Mouse (Mus musculus): Measurements from ENCODE around the gene B9d1. TPM values are rescaled to one million over a fixed set of nuclear protein-coding genes. Genes with fewer than 3 reads are reported as not detected.

B9d1 gene
- polyA plus RNA-seq, 1 experiment from 2014 or later, result 27.9 TPM

GRCm38 (mm10) chr11:61492749-61493401 is 12.1 kb upstream of the B9d1 start:
- WGBS, result 63% methylated on average over 12 of the region's 12 CpGs
- H3K9ac ChIP-seq, result peak overlapping the region; percentile 47
- no peaks in the 10 kb centered on the region for H3K9me3 ChIP-seq
- no peak for ATAC-seq (ENCODE audit: insufficient read depth, low FRiP score, low read depth)
- no peak overlapping the region for H3K27ac ChIP-seq
- peak overlapping the region; percentile 62 for H3K4me2 ChIP-seq
- H3K36me3 ChIP-seq, result peaks cover 33% of the 10 kb centered on the region
- H3K27me3 ChIP-seq (replicated peaks), result no peaks in the 10 kb centered on the region
- peak overlapping the region; percentile 57 for H3K4me3 ChIP-seq (replicated peaks)
- peaks cover 25% of the 10 kb centered on the region; the same call in 1 of the 2 replicates for H3K4me1 ChIP-seq

DNA sequence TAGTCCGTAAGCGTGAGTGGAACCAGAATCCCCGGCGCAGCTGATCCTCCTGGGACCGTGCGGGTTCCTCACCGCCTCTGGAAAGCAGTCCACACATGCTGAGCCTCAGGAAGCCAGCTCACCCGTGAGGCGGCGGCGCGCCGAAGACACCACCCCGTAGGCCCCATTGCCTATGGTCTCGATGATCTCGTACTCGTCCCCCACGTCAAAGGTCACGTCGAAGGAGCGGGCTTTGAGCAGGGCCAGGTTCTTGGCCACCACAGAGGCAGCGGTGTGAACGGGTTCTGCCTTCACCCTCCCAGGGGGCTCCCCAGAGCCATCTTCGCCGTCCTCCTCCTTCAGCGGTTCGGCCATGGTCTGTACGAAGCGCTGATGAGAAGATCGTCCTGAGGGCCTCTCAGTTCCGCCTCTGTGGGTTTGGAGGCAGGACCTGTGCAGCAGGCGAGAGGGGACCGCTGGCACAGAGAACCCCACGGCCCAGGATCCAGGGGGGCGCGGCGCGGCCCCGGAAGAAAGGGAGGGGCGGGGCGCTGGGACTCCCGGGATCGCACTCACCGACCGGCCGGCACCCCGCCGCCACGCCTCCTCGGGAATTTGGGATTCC is 11.3 kb upstream of the B9d1 start:
- peaks cover 17% of the 10 kb centered on the region; the same call in 1 of the 2 replicates for H3K4me1 ChIP-seq
- H3K4me3 ChIP-seq (replicated peaks), result peak overlapping the region; percentile 57
- H3K4me2 ChIP-seq, result peak overlapping the region; percentile 62
- no peaks in the 10 kb centered on the region for H3K9me3 ChIP-seq
- peak overlapping the region; percentile 86 for H3K27ac ChIP-seq
- WGBS, result 1% methylated on average over 50 of the region's 50 CpGs
- H3K27me3 ChIP-seq (replicated peaks), result no peaks in the 10 kb centered on the region
- peaks cover 25% of the 10 kb centered on the region for H3K36me3 ChIP-seq
- H3K9ac ChIP-seq, result peak overlapping the region; percentile 47
- peak; percentile 58 for ATAC-seq (ENCODE audit: insufficient read depth, low FRiP score, low read depth)

DNA sequence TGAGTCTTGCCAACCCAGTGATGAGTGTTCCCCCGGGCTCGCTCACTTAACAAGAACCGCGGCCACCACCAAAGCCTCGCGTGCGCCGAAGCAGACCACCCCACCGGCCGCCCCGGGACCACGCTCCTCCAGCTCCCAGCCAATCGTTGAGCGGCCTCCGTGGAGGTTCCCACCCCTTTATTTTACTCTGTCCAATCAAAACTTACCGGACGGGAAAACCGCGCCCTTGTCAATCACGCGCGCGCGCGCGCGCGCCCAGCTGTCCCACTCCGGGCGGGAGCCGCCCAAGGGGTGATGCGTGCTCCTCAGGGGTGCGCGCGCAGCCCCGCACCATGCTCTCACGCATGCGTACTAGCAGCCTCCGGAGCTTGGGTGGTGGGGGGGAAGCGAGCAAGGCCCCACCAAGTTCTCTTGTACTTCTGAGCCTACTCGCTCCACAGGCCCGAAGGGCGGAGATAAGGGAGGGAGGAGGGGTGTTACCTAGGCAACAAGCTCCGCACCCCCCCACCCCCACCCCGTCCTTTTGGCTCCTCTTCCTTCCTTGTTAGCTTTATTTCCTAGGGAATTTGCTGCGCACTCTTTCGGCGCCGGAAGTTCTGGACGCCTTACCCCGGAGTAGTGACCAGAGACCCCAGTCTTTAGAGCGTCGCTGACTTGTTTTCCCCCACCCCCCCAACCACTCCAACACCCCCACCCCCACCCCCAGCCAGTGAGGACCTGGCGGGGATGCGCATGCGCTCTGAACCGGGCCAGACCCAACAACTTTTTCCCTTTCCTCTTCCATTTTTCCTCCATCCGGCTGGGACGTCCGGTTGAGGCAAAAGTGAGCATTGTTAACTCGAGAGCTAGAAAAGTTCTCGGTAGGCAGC is 10.6 kb upstream of the B9d1 start, which contains the start of gene Mapk7:
Mapk7 (minus strand) TSS at position 278 of the 869 bp plus-strand sequence.
- WGBS, result under 1% methylated on average over 59 of the region's 62 CpGs
- no peaks in the 10 kb centered on the region for H3K9me3 ChIP-seq
- H3K4me1 ChIP-seq, result peaks cover 12% of the 10 kb centered on the region; the same call in 1 of the 2 replicates
- no peaks in the 10 kb centered on the region for H3K27me3 ChIP-seq (replicated peaks)
- peak; percentile 91 for ATAC-seq (ENCODE audit: insufficient read depth, low FRiP score, low read depth)
- peak within 1 kb of the TSS; percentile 57 for H3K4me3 ChIP-seq (replicated peaks)
- H3K27ac ChIP-seq, result peak within 1 kb of the TSS; percentile 86
- peak within 1 kb of the TSS; percentile 47 for H3K9ac ChIP-seq
- H3K36me3 ChIP-seq, result peaks cover 20% of the 10 kb centered on the region
- peak within 1 kb of the TSS; percentile 62 for H3K4me2 ChIP-seq

DNA sequence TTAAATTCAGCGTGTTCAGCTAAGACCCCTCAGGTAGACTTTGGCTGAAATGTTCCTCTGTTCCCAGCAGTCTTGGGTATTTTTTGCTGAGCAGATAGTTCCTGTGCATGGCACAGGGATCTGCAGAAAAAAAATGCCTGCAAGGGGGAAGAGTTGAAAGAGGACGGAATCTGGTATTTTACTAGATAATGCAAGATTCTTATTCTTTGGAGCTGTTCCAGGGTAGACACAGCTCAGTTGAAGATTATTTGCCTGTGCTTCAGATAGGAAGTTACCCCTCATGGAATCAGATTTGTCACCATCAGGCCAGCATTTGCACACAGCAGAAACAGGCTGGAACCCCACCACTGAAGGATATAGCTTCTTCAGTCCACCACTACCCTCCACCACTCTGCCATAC is 9.4 kb upstream of the B9d1 start:
- Histone ChIP-seq H3K4me1 (peaks cover 12% of the 10 kb centered on the region; the same call in 1 of the 2 replicates), H3K36me3 (peaks cover 11% of the 10 kb centered on the region), H3K27ac (0 out of 2 replicates have a peak overlapping the region, but pooled peaks have one; percentile 7), H3K4me3 (replicated peaks) (no peak overlapping the region), H3K4me2 (no peak overlapping the region), H3K27me3 (replicated peaks) (no peaks in the 10 kb centered on the region), H3K9ac (no peak overlapping the region), H3K9me3 (no peaks in the 10 kb centered on the region)
- ATAC-seq (ENCODE audit: insufficient read depth, low FRiP score, low read depth), result no peak
- 76% methylated on average over 2 of the region's 2 CpGs for WGBS

GRCm38 (mm10) chr11:61497490-61497889 is 7.5 kb upstream of the B9d1 start:
- H3K27ac ChIP-seq, result no peak overlapping the region
- H3K4me1 ChIP-seq, result peaks cover 6% of the 10 kb centered on the region; the same call in 1 of the 2 replicates
- H3K9ac ChIP-seq, result no peak overlapping the region
- H3K27me3 ChIP-seq (replicated peaks), result no peaks in the 10 kb centered on the region
- no peak overlapping the region for H3K4me2 ChIP-seq
- no peak overlapping the region for H3K4me3 ChIP-seq (replicated peaks)
- WGBS, result 70% methylated on average over 1 of the region's 1 CpGs
- no peak for ATAC-seq (ENCODE audit: insufficient read depth, low FRiP score, low read depth)
- H3K36me3 ChIP-seq, result no peaks in the 10 kb centered on the region
- H3K9me3 ChIP-seq, result no peaks in the 10 kb centered on the region

- Histone ChIP-seq H3K4me1 (no peaks in the 10 kb centered on the region), H3K4me3 (replicated peaks) (no peak overlapping the region), H3K27me3 (replicated peaks) (no peaks in the 10 kb centered on the region), H3K4me2 (no peak overlapping the region), H3K27ac (no peak overlapping the region), H3K9ac (no peak overlapping the region), H3K9me3 (no peaks in the 10 kb centered on the region), H3K36me3 (no peaks in the 10 kb centered on the region)
- WGBS, result 63% methylated on average over 6 of the region's 6 CpGs
- ATAC-seq (ENCODE audit: insufficient read depth, low FRiP score, low read depth), result no peak
Measured at GRCm38 (mm10) chr11:61498736-61499504, 6.0 kb upstream of the B9d1 start.

DNA sequence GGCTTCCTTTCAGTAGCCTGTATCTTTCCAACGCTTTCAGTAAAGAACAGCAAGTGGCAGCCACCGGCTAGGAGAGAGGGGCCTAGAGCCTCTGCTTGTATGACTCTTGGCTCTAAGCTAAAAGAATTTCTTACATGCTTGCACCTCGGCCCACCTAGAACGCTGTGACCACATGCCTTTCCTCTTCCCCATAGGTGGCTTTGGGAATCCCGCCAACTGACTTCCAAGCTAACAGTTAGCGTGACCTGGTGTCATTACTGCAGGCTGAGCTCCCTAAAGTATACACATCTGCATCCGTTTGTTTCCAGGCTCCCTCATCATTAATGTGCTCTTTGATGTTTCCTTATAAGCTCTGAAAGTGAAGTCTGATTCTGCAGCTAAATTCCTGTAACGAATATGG is 1.0 kb upstream of the B9d1 start:
- no peaks in the 10 kb centered on the region for H3K9me3 ChIP-seq
- no peak overlapping the region for H3K4me3 ChIP-seq (replicated peaks)
- no peak for ATAC-seq (ENCODE audit: insufficient read depth, low FRiP score, low read depth)
- no peaks in the 10 kb centered on the region for H3K36me3 ChIP-seq
- peaks cover 9% of the 10 kb centered on the region for H3K4me1 ChIP-seq
- 77% methylated on average over 8 of the region's 8 CpGs for WGBS
- no peak overlapping the region for H3K27ac ChIP-seq
- no peak overlapping the region for H3K9ac ChIP-seq
- H3K4me2 ChIP-seq, result no peak overlapping the region
- no peaks in the 10 kb centered on the region for H3K27me3 ChIP-seq (replicated peaks)

DNA sequence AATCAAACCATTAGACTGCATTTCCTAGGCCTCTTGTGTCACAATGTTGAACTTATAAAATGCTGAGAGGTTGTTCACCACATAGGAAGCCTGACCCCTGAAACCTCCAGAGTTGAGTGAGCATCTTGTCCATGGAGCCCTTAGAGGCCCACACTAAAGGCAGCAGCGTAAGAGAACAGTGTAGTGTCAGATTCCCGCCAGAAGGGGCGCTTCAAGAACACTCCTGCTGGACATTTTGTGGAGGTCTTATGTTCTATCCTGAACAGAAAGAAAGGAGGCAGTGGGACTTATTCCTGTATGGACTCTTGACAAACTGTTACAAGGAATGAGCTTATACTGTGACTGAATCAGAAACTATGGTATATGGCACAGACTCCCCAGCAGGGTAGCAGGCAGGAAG is 10.0 kb downstream of the B9d1 start:
- Histone ChIP-seq H3K27me3 (replicated peaks) (no peaks in the 10 kb centered on the region), H3K4me3 (replicated peaks) (no peak overlapping the region), H3K4me2 (no peak overlapping the region), H3K36me3 (peaks cover 11% of the 10 kb centered on the region), H3K9ac (no peak overlapping the region), H3K9me3 (no peaks in the 10 kb centered on the region), H3K4me1 (no peaks in the 10 kb centered on the region), H3K27ac (no peak overlapping the region)
- WGBS, result 49% methylated on average over 3 of the region's 3 CpGs
- ATAC-seq (ENCODE audit: insufficient read depth, low FRiP score, low read depth), result no peak

GRCm38 (mm10) chr11:61517971-61518370 is 13.0 kb downstream of the B9d1 start:
- H3K4me1 ChIP-seq, result no peaks in the 10 kb centered on the region
- no peaks in the 10 kb centered on the region for H3K27me3 ChIP-seq (replicated peaks)
- H3K4me2 ChIP-seq, result no peak overlapping the region
- H3K27ac ChIP-seq, result no peak overlapping the region
- ATAC-seq (ENCODE audit: insufficient read depth, low FRiP score, low read depth), result no peak
- WGBS, result 86% methylated on average over 1 of the region's 1 CpGs
- H3K9me3 ChIP-seq, result no peaks in the 10 kb centered on the region
- no peak overlapping the region for H3K9ac ChIP-seq
- no peak overlapping the region for H3K4me3 ChIP-seq (replicated peaks)
- peaks cover 11% of the 10 kb centered on the region for H3K36me3 ChIP-seq

DNA sequence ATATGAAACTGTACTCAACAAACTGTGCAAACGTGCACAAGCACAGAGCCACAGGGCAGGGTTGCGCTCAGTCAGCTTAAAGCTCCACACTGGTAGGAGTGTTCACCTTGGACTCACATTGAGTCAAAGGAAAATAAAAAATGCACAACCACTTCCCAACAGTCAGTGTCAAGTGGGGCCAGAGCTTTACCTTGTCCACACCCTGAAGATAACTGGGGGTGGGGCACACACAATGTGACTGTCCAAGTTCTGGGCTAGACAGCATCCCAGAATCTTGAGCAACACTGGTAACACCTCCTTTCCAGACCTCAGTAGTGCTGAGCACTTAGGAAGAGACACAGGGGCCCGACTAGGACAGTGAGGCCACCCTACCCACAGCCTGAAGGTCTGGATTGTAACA is 13.9 kb downstream of the B9d1 start:
- Histone ChIP-seq H3K9me3 (no peaks in the 10 kb centered on the region), H3K4me1 (no peaks in the 10 kb centered on the region), H3K9ac (no peak overlapping the region), H3K27ac (no peak overlapping the region), H3K4me2 (no peak overlapping the region), H3K36me3 (peaks cover 11% of the 10 kb centered on the region), H3K4me3 (replicated peaks) (no peak overlapping the region), H3K27me3 (replicated peaks) (no peaks in the 10 kb centered on the region)
- WGBS, result 83% methylated on average over 3 of the region's 3 CpGs
- ATAC-seq (ENCODE audit: insufficient read depth, low FRiP score, low read depth), result no peak

- ATAC-seq (ENCODE audit: insufficient read depth, low FRiP score, low read depth), result no peak
Measured at GRCm38 (mm10) chr11:61519484-61520107, 14.7 kb downstream of the B9d1 start.

More at GRCm38 (mm10) chr11:61519484-61520107, 14.7 kb downstream of the B9d1 start:
- 90% methylated on average over 3 of the region's 3 CpGs for WGBS
- Histone ChIP-seq H3K4me3 (replicated peaks) (no peak overlapping the region), H3K27ac (no peak overlapping the region), H3K9ac (no peak overlapping the region), H3K27me3 (replicated peaks) (no peaks in the 10 kb centered on the region), H3K9me3 (no peaks in the 10 kb centered on the region), H3K4me2 (no peak overlapping the region), H3K36me3 (peaks cover 11% of the 10 kb centered on the region), H3K4me1 (no peaks in the 10 kb centered on the region)

All from stomach, embryonic 15.5 days (tissue).